In genomic region chr7:109751427-109752007, GRCm38 (mm10) we compare ENCODE assay signal across 8 mouse cellular contexts. TPM values are rescaled to one million over a fixed set of nuclear protein-coding genes. Genes with fewer than 3 reads are reported as not detected.
DNase-seq lines count a peak whose midpoint lies in the region; ATAC-seq and TF ChIP-seq lines count a peak whose summit lies in the region.

No protein-coding gene starts in this region.

- no peak; the same call in 1 of the 2 replicates for ATAC-seq in lung, embryonic 15.5 days (ENCODE audit: borderline replicate concordance, extremely low read depth, low FRiP score, low TSS enrichment)
- peak; percentile 60 for ATAC-seq in erythroblast, adult 5-6 weeks (replicated peaks; ENCODE audit: low FRiP score, poor library complexity, severe bottlenecking)
- peak; percentile 44 for ATAC-seq in intestine, postnatal 0 days

- peaks cover 20% of the 10 kb centered on the region; the same call in 1 of the 2 replicates for H3K4me1 ChIP-seq in lung, embryonic 15.5 days
- no peaks in the 10 kb centered on the region for H3K4me1 ChIP-seq in intestine, postnatal 0 days (replicated peaks; ENCODE audit: control insufficient read depth, insufficient read depth, low read length)
- H3K4me1 ChIP-seq in midbrain, embryonic 10.5 days, result peaks cover 22% of the 10 kb centered on the region

- H3K27ac ChIP-seq in lung, embryonic 15.5 days, result peak overlapping the region; percentile 76
- H3K27ac ChIP-seq in intestine, postnatal 0 days (ENCODE audit: low read depth, low read length), result peak overlapping the region; percentile 97
- H3K27ac ChIP-seq in midbrain, embryonic 10.5 days (replicated peaks), result peak overlapping the region; percentile 94

- DNase-seq in lung, postnatal 36 days, result no peak
- DNase-seq in midbrain, embryonic 10.5 days (ENCODE audit: low spot score), result no peak
- DNase-seq in left cerebral cortex, postnatal 14 days (ENCODE audit: low spot score in 2 of 2), result no peak
- DNase-seq in spleen, postnatal 14 days (ENCODE audit: low spot score in 2 of 2), result no peak
- DNase-seq in ovary, postnatal 36 days (ENCODE audit: low spot score), result no peak

- no peak for TF ChIP-seq CTCF in intestine, postnatal 0 days (IDR thresholded peaks at IDR 0.05; ENCODE audit: low read depth)

- 4% methylated on average over 13 of the region's 13 CpGs for WGBS in lung, embryonic 15.5 days
- 1% methylated on average over 13 of the region's 13 CpGs for WGBS in intestine, postnatal 0 days
- 3% methylated on average over 13 of the region's 13 CpGs for WGBS in midbrain, embryonic 10.5 days

- no peaks in the 10 kb centered on the region for H3K9me3 ChIP-seq in lung, embryonic 15.5 days
- H3K9me3 ChIP-seq in intestine, postnatal 0 days (ENCODE audit: control insufficient read depth), result no peaks in the 10 kb centered on the region
- no peaks in the 10 kb centered on the region for H3K9me3 ChIP-seq in midbrain, embryonic 10.5 days (replicated peaks)

- H3K9ac ChIP-seq in lung, embryonic 15.5 days, result peak overlapping the region; percentile 90
- H3K9ac ChIP-seq in intestine, postnatal 0 days (ENCODE audit: low read depth, low read length), result peak overlapping the region; percentile 82

- H3K27me3 ChIP-seq in lung, embryonic 15.5 days, result no peaks in the 10 kb centered on the region
- no peaks in the 10 kb centered on the region for H3K27me3 ChIP-seq in intestine, postnatal 0 days (replicated peaks; ENCODE audit: control insufficient read depth, insufficient read depth, low read length)
- no peaks in the 10 kb centered on the region for H3K27me3 ChIP-seq in midbrain, embryonic 10.5 days (ENCODE audit: low read depth, poor library complexity, severe bottlenecking)

- H3K36me3 ChIP-seq in lung, embryonic 15.5 days, result no peaks in the 10 kb centered on the region
- peaks cover 10% of the 10 kb centered on the region; the same call in 1 of the 2 replicates for H3K36me3 ChIP-seq in intestine, postnatal 0 days (ENCODE audit: control insufficient read depth, insufficient read depth)
- 0 out of 2 replicates have a peak, but pooled peaks cover 2% of the 10 kb centered on the region for H3K36me3 ChIP-seq in midbrain, embryonic 10.5 days

- intact Hi-C loops in left cerebral cortex, postnatal 14 days (cut with DNase I), result loop anchor here (10.0 kb wide), 1 partner anchor 143 kb away; no protein-coding TSS in a partner anchor

- H3K4me2 ChIP-seq in lung, embryonic 15.5 days, result peak overlapping the region; percentile 82
- peak overlapping the region; percentile 82 for H3K4me2 ChIP-seq in intestine, postnatal 0 days (replicated peaks; ENCODE audit: low read depth)

- peak overlapping the region; percentile 88 for H3K4me3 ChIP-seq in lung, embryonic 15.5 days
- peak overlapping the region; percentile 84 for H3K4me3 ChIP-seq in intestine, postnatal 0 days (ENCODE audit: low read depth, low read length)
- H3K4me3 ChIP-seq in midbrain, embryonic 10.5 days, result peak overlapping the region; percentile 95

RNA-seq across cellular contexts. Expression of gene Tmem9b, which starts 1.2 kb away (rescaled TPM):
- polyA plus RNA-seq in lung, embryonic 15.5 days (2015; fragmentation: Nextera tagmentation; extraction: Ambion mirVana), result 56.6 and 59.9 TPM in 2 replicates
- 30.7 and 31.8 TPM in 2 replicates for total RNA-seq in erythroblast, adult 5-6 weeks (2015; ENCODE audit: low replicate concordance)
- total RNA-seq in erythroblast, adult 5-6 weeks (2017; ENCODE audit: low replicate concordance), result 13.0 and 18.7 TPM in 2 replicates
- 135 and 145 TPM in 2 replicates for polyA plus RNA-seq in intestine, postnatal 0 days (2015; fragmentation: Nextera tagmentation; extraction: Ambion mirVana)
- 43.8 and 51.9 TPM in 2 replicates for polyA plus RNA-seq in midbrain, embryonic 10.5 days (2016; fragmentation: Nextera tagmentation; extraction: Ambion mirVana)
- total RNA-seq in left cerebral cortex, postnatal 14 days (2021), result 10 to 100 TPM; 81.0 to 81.5 TPM

RNA-seq across cellular contexts. Expression of gene Ascl3, which starts 20.0 kb away (rescaled TPM):
- polyA plus RNA-seq in lung, embryonic 15.5 days (2015; fragmentation: Nextera tagmentation; extraction: Ambion mirVana), result 0.30 TPM in 1 of 2 replicates, not detected in the other
- not detected in 2 replicates for total RNA-seq in erythroblast, adult 5-6 weeks (2015; ENCODE audit: low replicate concordance)
- total RNA-seq in erythroblast, adult 5-6 weeks (2017; ENCODE audit: low replicate concordance), result not detected in 2 replicates
- polyA plus RNA-seq in intestine, postnatal 0 days (2015; fragmentation: Nextera tagmentation; extraction: Ambion mirVana), result 0.52 and 0.98 TPM in 2 replicates
- 0.20 TPM in 1 of 2 replicates, not detected in the other for polyA plus RNA-seq in midbrain, embryonic 10.5 days (2016; fragmentation: Nextera tagmentation; extraction: Ambion mirVana)
- total RNA-seq in left cerebral cortex, postnatal 14 days (2021), result not detected

RNA-seq across cellular contexts. Expression of gene BC051019, which starts 27.9 kb away (rescaled TPM):
- 2.1 and 2.5 TPM in 2 replicates for polyA plus RNA-seq in lung, embryonic 15.5 days (2015; fragmentation: Nextera tagmentation; extraction: Ambion mirVana)
- not detected in 2 replicates for total RNA-seq in erythroblast, adult 5-6 weeks (2015; ENCODE audit: low replicate concordance)
- not detected in 2 replicates for total RNA-seq in erythroblast, adult 5-6 weeks (2017; ENCODE audit: low replicate concordance)
- not detected in 2 replicates for polyA plus RNA-seq in intestine, postnatal 0 days (2015; fragmentation: Nextera tagmentation; extraction: Ambion mirVana)
- polyA plus RNA-seq in midbrain, embryonic 10.5 days (2016; fragmentation: Nextera tagmentation; extraction: Ambion mirVana), result 0.09 and 0.19 TPM in 2 replicates
- total RNA-seq in left cerebral cortex, postnatal 14 days (2021), result not detected

RNA-seq across cellular contexts. Expression of gene Nrip3, which starts 30.3 kb away (rescaled TPM):
- 0.20 and 0.49 TPM in 2 replicates for polyA plus RNA-seq in lung, embryonic 15.5 days (2015; fragmentation: Nextera tagmentation; extraction: Ambion mirVana)
- total RNA-seq in erythroblast, adult 5-6 weeks (2015; ENCODE audit: low replicate concordance), result 10.7 and 14.0 TPM in 2 replicates
- 9.9 and 19.9 TPM in 2 replicates for total RNA-seq in erythroblast, adult 5-6 weeks (2017; ENCODE audit: low replicate concordance)
- 0.39 and 0.59 TPM in 2 replicates for polyA plus RNA-seq in intestine, postnatal 0 days (2015; fragmentation: Nextera tagmentation; extraction: Ambion mirVana)
- 1.5 and 2.0 TPM in 2 replicates for polyA plus RNA-seq in midbrain, embryonic 10.5 days (2016; fragmentation: Nextera tagmentation; extraction: Ambion mirVana)
- total RNA-seq in left cerebral cortex, postnatal 14 days (2021), result 10 to 100 TPM; 87.2 to 87.8 TPM

RNA-seq across cellular contexts. Expression of gene Akip1, which starts 48.0 kb away (rescaled TPM):
- polyA plus RNA-seq in lung, embryonic 15.5 days (2015; fragmentation: Nextera tagmentation; extraction: Ambion mirVana), result 39.3 and 41.2 TPM in 2 replicates
- 5.2 and 18.0 TPM in 2 replicates for total RNA-seq in erythroblast, adult 5-6 weeks (2015; ENCODE audit: low replicate concordance)
- total RNA-seq in erythroblast, adult 5-6 weeks (2017; ENCODE audit: low replicate concordance), result 3.2 and 6.4 TPM in 2 replicates
- polyA plus RNA-seq in intestine, postnatal 0 days (2015; fragmentation: Nextera tagmentation; extraction: Ambion mirVana), result 29.8 and 30.1 TPM in 2 replicates
- polyA plus RNA-seq in midbrain, embryonic 10.5 days (2016; fragmentation: Nextera tagmentation; extraction: Ambion mirVana), result 24.2 and 28.8 TPM in 2 replicates
- total RNA-seq in left cerebral cortex, postnatal 14 days (2021), result 1 to 10 TPM; 3.9 to 4.5 TPM
